Mouse (Mus musculus): ENCODE results near the gene Tmed11. TPM values are rescaled to one million over a fixed set of nuclear protein-coding genes. Genes with fewer than 3 reads are reported as not detected.
"Not testable (repeated sequence)": the region's sequence is repeated elsewhere in the genome, so short reads cannot be mapped to it uniquely, and the experiment has no call there.

The Tmed11 gene
- 2.3 and 4.0 TPM in 2 replicates for polyA plus RNA-seq (2015; fragmentation: Nextera tagmentation; extraction: Ambion mirVana)

- 67% methylated on average over 2 of the region's 2 CpGs for WGBS
- not testable (repeated sequence) for H3K36me3 ChIP-seq (ENCODE audit: control insufficient read depth, insufficient read depth, low read length); H3K27me3 ChIP-seq (replicated peaks; ENCODE audit: control insufficient read depth, insufficient read depth, low read length); H3K9me3 ChIP-seq (ENCODE audit: control insufficient read depth, low read length); H3K9ac ChIP-seq (ENCODE audit: low read depth, low read length); H3K4me2 ChIP-seq (ENCODE audit: low read depth, low read length); ATAC-seq; H3K4me1 ChIP-seq (ENCODE audit: control insufficient read depth, insufficient read depth, low read length); H3K4me3 ChIP-seq (ENCODE audit: low read length); H3K27ac ChIP-seq (ENCODE audit: low read length)
These were observed at the start of gene Tmed11 for GRCm38 (mm10) chr5:108795263-108795662. Gene Tmed11, minus strand, starts transcription at chr5:108795363.

DNA sequence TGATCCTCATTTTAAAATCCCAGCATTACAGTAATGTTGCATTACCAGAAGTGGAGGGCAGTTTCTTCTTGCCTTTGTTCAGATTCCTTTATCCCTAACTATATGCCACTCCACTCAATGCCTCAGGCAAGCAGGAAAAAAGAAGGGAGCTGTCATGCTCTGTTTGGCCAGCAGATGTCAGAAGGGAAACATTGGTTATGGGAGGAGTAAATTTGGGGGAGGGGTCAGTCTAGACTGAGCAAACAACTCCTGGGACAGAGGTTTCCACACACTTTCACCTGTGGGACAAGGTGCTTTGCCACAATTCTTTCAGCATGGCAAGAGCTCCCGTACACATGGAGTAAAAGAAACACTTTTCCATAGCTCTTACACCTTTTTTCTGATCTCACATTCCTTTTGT, 41.0 kb upstream of the Tmed11 start:
- Histone ChIP-seq H3K4me3 (ENCODE audit: low read length) (no peak overlapping the region), H3K27me3 (replicated peaks; ENCODE audit: control insufficient read depth, insufficient read depth, low read length) (no peaks in the 10 kb centered on the region), H3K9me3 (ENCODE audit: control insufficient read depth, low read length) (no peaks in the 10 kb centered on the region), H3K27ac (ENCODE audit: low read length) (no peak overlapping the region), H3K9ac (ENCODE audit: low read depth, low read length) (no peak overlapping the region), H3K4me1 (ENCODE audit: control insufficient read depth, insufficient read depth, low read length) (no peaks in the 10 kb centered on the region), H3K4me2 (ENCODE audit: low read depth, low read length) (no peak overlapping the region), H3K36me3 (ENCODE audit: control insufficient read depth, insufficient read depth, low read length) (no peaks in the 10 kb centered on the region)
- no peak for ATAC-seq
- WGBS = 61% methylated on average over 1 of the region's 1 CpGs

GRCm38 (mm10) chr5:108823276-108823675, 28.1 kb upstream of the Tmed11 start:
- Histone ChIP-seq H3K4me3 (ENCODE audit: low read length) (no peak overlapping the region), H3K9me3 (ENCODE audit: control insufficient read depth, low read length) (no peaks in the 10 kb centered on the region), H3K9ac (ENCODE audit: low read depth, low read length) (no peak overlapping the region), H3K36me3 (ENCODE audit: control insufficient read depth, insufficient read depth, low read length) (no peaks in the 10 kb centered on the region), H3K4me2 (ENCODE audit: low read depth, low read length) (no peak overlapping the region), H3K27me3 (replicated peaks; ENCODE audit: control insufficient read depth, insufficient read depth, low read length) (no peaks in the 10 kb centered on the region), H3K27ac (ENCODE audit: low read length) (no peak overlapping the region), H3K4me1 (ENCODE audit: control insufficient read depth, insufficient read depth, low read length) (no peaks in the 10 kb centered on the region)
- no peak for ATAC-seq
- 82% methylated on average over 2 of the region's 2 CpGs for WGBS

DNA sequence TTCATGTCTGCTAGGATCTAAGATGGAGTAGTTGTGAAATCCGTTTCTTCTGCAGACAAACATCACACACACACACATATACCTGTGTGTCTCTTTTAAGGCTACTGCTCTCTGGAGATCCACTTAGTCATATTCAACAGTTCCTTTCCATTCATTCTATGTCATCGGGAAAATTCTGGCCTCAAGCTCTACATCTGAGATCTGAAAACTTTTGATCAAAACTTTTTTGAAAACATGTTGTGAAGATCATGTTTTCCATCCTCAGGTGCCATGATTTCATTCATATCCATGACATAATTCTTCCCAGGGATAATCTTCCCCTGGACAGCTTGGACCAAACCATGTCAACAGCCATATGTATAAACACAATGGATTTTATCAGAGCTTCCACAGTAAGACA, 13.6 kb upstream of the Tmed11 start, which contains the start of gene Vmn2r8:
Gene Vmn2r8, minus strand, starts transcription at position 101 of the 400 bp plus-strand sequence.
- not testable (repeated sequence) for H3K27ac ChIP-seq (ENCODE audit: low read length); H3K27me3 ChIP-seq (replicated peaks; ENCODE audit: control insufficient read depth, insufficient read depth, low read length); H3K4me1 ChIP-seq (ENCODE audit: control insufficient read depth, insufficient read depth, low read length); ATAC-seq; H3K9ac ChIP-seq (ENCODE audit: low read depth, low read length); H3K9me3 ChIP-seq (ENCODE audit: control insufficient read depth, low read length); H3K4me3 ChIP-seq (ENCODE audit: low read length); H3K4me2 ChIP-seq (ENCODE audit: low read depth, low read length); H3K36me3 ChIP-seq (ENCODE audit: control insufficient read depth, insufficient read depth, low read length)
- WGBS = 75% methylated on average over 2 of the region's 2 CpGs

DNA sequence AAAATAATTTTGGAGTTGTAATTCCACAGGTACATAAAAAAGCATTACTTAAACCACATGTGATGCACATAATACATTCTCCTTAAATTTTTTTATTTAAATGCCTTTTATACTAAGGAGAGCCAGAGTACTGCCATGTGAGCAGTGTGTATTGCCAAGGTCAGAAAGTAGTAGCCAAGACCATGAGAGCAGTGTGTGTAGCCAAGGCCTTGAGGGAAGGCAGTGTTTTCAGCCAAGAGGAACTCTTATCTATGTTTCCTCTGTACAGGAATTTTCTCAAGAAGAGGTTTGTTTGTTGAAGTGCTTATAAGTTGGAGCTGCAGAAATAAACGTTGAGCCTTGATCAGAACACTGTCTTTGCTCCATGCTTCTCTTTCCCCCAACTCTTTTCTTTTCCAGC, 8.5 kb upstream of the Tmed11 start:
- 33% methylated on average over 1 of the region's 1 CpGs for WGBS
- no peak overlapping the region for H3K4me2 ChIP-seq (ENCODE audit: low read depth, low read length)
- no peaks in the 10 kb centered on the region for H3K9me3 ChIP-seq (ENCODE audit: control insufficient read depth, low read length)

DNA sequence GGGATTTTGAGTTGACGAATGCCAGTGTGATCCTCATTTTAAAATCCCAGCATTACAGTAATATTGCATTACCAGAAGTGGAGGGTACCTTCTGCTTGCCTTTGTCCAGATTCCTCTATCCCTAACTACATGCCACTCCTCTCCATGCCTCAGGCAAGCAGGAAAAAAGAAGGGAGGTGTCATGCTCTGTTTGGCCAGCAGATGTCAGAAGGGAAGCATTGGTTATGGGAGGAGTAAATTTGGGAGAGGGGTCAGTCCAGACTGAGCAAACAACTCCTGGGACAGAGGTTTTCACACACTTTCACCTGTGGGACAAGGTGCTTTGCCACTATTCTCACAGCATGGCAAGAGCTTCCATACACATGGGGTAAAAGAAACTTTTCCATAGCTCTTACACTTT, 4.8 kb downstream of the Tmed11 start:
- H3K4me2 ChIP-seq (ENCODE audit: low read depth, low read length); H3K27me3 ChIP-seq (replicated peaks; ENCODE audit: control insufficient read depth, insufficient read depth, low read length); H3K4me1 ChIP-seq (ENCODE audit: control insufficient read depth, insufficient read depth, low read length); ATAC-seq; H3K27ac ChIP-seq (ENCODE audit: low read length); H3K36me3 ChIP-seq (ENCODE audit: control insufficient read depth, insufficient read depth, low read length); H3K9ac ChIP-seq (ENCODE audit: low read depth, low read length); H3K9me3 ChIP-seq (ENCODE audit: control insufficient read depth, low read length); H3K4me3 ChIP-seq (ENCODE audit: low read length): not testable (repeated sequence)
- 36% methylated on average over 1 of the region's 1 CpGs for whole genome bisulfite sequencing

More for the DNA sequence above, 8.5 kb upstream of the Tmed11 start:
- H3K4me1 ChIP-seq (ENCODE audit: control insufficient read depth, insufficient read depth, low read length) = no peaks in the 10 kb centered on the region
- H3K9ac ChIP-seq (ENCODE audit: low read depth, low read length) = no peak overlapping the region
- no peaks in the 10 kb centered on the region for H3K36me3 ChIP-seq (ENCODE audit: control insufficient read depth, insufficient read depth, low read length)
- no peaks in the 10 kb centered on the region for H3K27me3 ChIP-seq (replicated peaks; ENCODE audit: control insufficient read depth, insufficient read depth, low read length)
- H3K27ac ChIP-seq (ENCODE audit: low read length) = no peak overlapping the region
- no peak for ATAC-seq
- H3K4me3 ChIP-seq (ENCODE audit: low read length) = no peak overlapping the region

GRCm38 (mm10) chr5:108774630-108775306, 20.4 kb downstream of the Tmed11 start, which contains the start of gene Rnf212:
Gene Rnf212, minus strand, starts transcription at chr5:108774982.
- Histone ChIP-seq H3K9me3 (ENCODE audit: control insufficient read depth, low read length) (no peaks in the 10 kb centered on the region), H3K27ac (ENCODE audit: low read length) (no peak within 1 kb of the TSS), H3K9ac (ENCODE audit: low read depth, low read length) (no peak within 1 kb of the TSS), H3K36me3 (ENCODE audit: control insufficient read depth, insufficient read depth, low read length) (no peaks in the 10 kb centered on the region), H3K4me2 (ENCODE audit: low read depth, low read length) (no peak within 1 kb of the TSS), H3K4me3 (ENCODE audit: low read length) (no peak within 1 kb of the TSS), H3K4me1 (ENCODE audit: control insufficient read depth, insufficient read depth, low read length) (no peaks in the 10 kb centered on the region), H3K27me3 (replicated peaks; ENCODE audit: control insufficient read depth, insufficient read depth, low read length) (no peaks in the 10 kb centered on the region)
- no peak for ATAC-seq
- 67% methylated on average over 40 of the region's 40 CpGs for WGBS

GRCm38 (mm10) chr5:108760002-108760401, 35.2 kb downstream of the Tmed11 start:
- H3K36me3 ChIP-seq (ENCODE audit: control insufficient read depth, insufficient read depth, low read length) = no peaks in the 10 kb centered on the region
- no peaks in the 10 kb centered on the region for H3K4me1 ChIP-seq (ENCODE audit: control insufficient read depth, insufficient read depth, low read length)
- 73% methylated on average over 2 of the region's 2 CpGs for WGBS
- H3K27ac ChIP-seq (ENCODE audit: low read length) = no peak overlapping the region
- no peak overlapping the region for H3K9ac ChIP-seq (ENCODE audit: low read depth, low read length)
- H3K9me3 ChIP-seq (ENCODE audit: control insufficient read depth, low read length) = no peaks in the 10 kb centered on the region
- H3K27me3 ChIP-seq (replicated peaks; ENCODE audit: control insufficient read depth, insufficient read depth, low read length) = no peaks in the 10 kb centered on the region
- H3K4me2 ChIP-seq (ENCODE audit: low read depth, low read length) = no peak overlapping the region
- no peak overlapping the region for H3K4me3 ChIP-seq (ENCODE audit: low read length)
- ATAC-seq = peak; percentile 90

GRCm38 (mm10) chr5:108758396-108758795, 36.8 kb downstream of the Tmed11 start:
- no peak overlapping the region for H3K9ac ChIP-seq (ENCODE audit: low read depth, low read length)
- H3K4me2 ChIP-seq (ENCODE audit: low read depth, low read length) = no peak overlapping the region
- no peaks in the 10 kb centered on the region for H3K4me1 ChIP-seq (ENCODE audit: control insufficient read depth, insufficient read depth, low read length)
- 45% methylated on average over 3 of the region's 3 CpGs for WGBS
- H3K4me3 ChIP-seq (ENCODE audit: low read length) = no peak overlapping the region
- no peaks in the 10 kb centered on the region for H3K27me3 ChIP-seq (replicated peaks; ENCODE audit: control insufficient read depth, insufficient read depth, low read length)
- no peaks in the 10 kb centered on the region for H3K36me3 ChIP-seq (ENCODE audit: control insufficient read depth, insufficient read depth, low read length)
- H3K27ac ChIP-seq (ENCODE audit: low read length) = no peak overlapping the region
- no peaks in the 10 kb centered on the region for H3K9me3 ChIP-seq (ENCODE audit: control insufficient read depth, low read length)
- peak; percentile 47 for ATAC-seq

DNA sequence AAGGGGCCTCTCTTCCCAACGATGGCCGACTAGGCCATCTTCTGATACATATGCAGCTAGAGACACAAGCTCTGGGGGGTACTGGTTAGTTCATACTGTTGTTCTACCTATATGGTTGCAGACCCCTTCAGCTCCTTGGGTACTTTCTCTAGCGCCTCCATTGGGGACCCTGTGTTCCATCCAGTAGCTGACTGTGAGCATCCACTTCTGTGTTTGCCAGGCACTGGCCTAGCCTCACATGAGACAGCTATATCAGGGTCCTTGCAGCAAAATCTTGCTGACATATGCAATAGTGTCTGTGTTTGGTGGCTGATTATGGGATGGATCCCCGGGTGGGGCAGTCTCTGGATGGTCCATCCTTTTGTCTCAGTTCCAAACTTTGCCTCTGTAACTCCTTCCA, 43.9 kb downstream of the Tmed11 start:
- WGBS = 83% methylated on average over 4 of the region's 4 CpGs
- not testable (repeated sequence) for H3K4me2 ChIP-seq (ENCODE audit: low read depth, low read length); H3K27ac ChIP-seq (ENCODE audit: low read length); H3K4me3 ChIP-seq (ENCODE audit: low read length); H3K27me3 ChIP-seq (replicated peaks; ENCODE audit: control insufficient read depth, insufficient read depth, low read length); H3K4me1 ChIP-seq (ENCODE audit: control insufficient read depth, insufficient read depth, low read length); ATAC-seq; H3K36me3 ChIP-seq (ENCODE audit: control insufficient read depth, insufficient read depth, low read length); H3K9ac ChIP-seq (ENCODE audit: low read depth, low read length); H3K9me3 ChIP-seq (ENCODE audit: control insufficient read depth, low read length)
